Mouse (Mus musculus) MEL (cell line): ENCODE data around the gene Cyp19a1. TPM values are rescaled to one million over a fixed set of nuclear protein-coding genes. Genes with fewer than 3 reads are reported as not detected.

Experiments used
- DNase-seq: peaks from one replicate; pipeline ENCODE4 v3.0.0; 2011; ENCODE audit warnings: low read depth, low spot score
- H3K27ac ChIP-seq: 2 replicates; pipeline ENCODE4 v1.5.1; 2012; ENCODE audit warnings: low read depth, mild to moderate bottlenecking, control low read depth, low read length, moderate library complexity; ENCODE audit not compliant: control insufficient read depth
- H3K27me3 ChIP-seq, 2 experiments: fragments of 150-350 bp in 1 of 2; sonication (generic) in 1 of 2; 2 replicates each; pipeline ENCODE4 v1.6.1; 2012; ENCODE audit warnings: low read length in 2 of 2, mild to moderate bottlenecking in 2 of 2, improper control_type of control experiment in 1 of 2, moderate library complexity in 1 of 2; ENCODE audit not compliant: insufficient read depth in 2 of 2, control insufficient read depth in 1 of 2
- H3K36me3 ChIP-seq, 2 experiments: 2 replicates each; pipeline ENCODE4 v1.6.1; 2012 to 2014; ENCODE audit warnings: low read length in 2 of 2, improper control_type of control experiment in 1 of 2, inconsistent platforms in 1 of 2, mild to moderate bottlenecking in 1 of 2; ENCODE audit not compliant: insufficient read depth in 2 of 2, control insufficient read depth in 1 of 2
- H3K4me1 ChIP-seq, 2 experiments: fragments of 150-350 bp in 1 of 2; sonication (generic) in 1 of 2; 2 replicates each; pipeline ENCODE4 v1.6.1; 2012; ENCODE audit warnings: low read length in 2 of 2, improper control_type of control experiment in 1 of 2, mild to moderate bottlenecking in 1 of 2; ENCODE audit not compliant: insufficient read depth in 2 of 2, control insufficient read depth in 1 of 2
- H3K4me3 ChIP-seq, 2 experiments: fragments of 150-350 bp in 1 of 2; sonication (generic) in 1 of 2; 2 replicates each; pipeline ENCODE4 v1.5.1; 2012; ENCODE audit warnings: low read depth in 2 of 2, low read length in 2 of 2, mild to moderate bottlenecking in 2 of 2, moderate library complexity in 2 of 2, control low read depth in 1 of 2, improper control_type of control experiment in 1 of 2; ENCODE audit not compliant: control insufficient read depth in 1 of 2, insufficient read depth in 1 of 2
- H3K79me2 ChIP-seq: 2 replicates; pipeline ENCODE4 v1.6.1; 2012; ENCODE audit warnings: mild to moderate bottlenecking, low read length, moderate library complexity; ENCODE audit not compliant: control insufficient read depth, poor library complexity, insufficient read depth
- H3K9ac ChIP-seq: 2 replicates; pipeline ENCODE4 v1.6.1; 2012; ENCODE audit warnings: low read depth, mild to moderate bottlenecking, control low read depth, low read length, moderate library complexity; ENCODE audit not compliant: control insufficient read depth, poor library complexity, severe bottlenecking
- H3K9me3 ChIP-seq: fragments of 150-350 bp; sonication (generic); replicated peaks from 2 replicates; pipeline ENCODE4 v1.6.1; 2012; ENCODE audit warnings: mild to moderate bottlenecking, low read length, improper control_type of control experiment, moderate library complexity; ENCODE audit not compliant: insufficient read depth
- CHD1 ChIP-seq: IDR thresholded peaks from 2 replicates; pipeline ENCODE4 v1.6.1; 2012; ENCODE audit warnings: low read depth, mild to moderate bottlenecking, inconsistent platforms, low read length, improper control_type of control experiment
- CHD2 ChIP-seq: IDR thresholded peaks from 2 replicates; pipeline ENCODE4 v1.6.1; 2011; ENCODE audit warnings: low read length, improper control_type of control experiment
- E2F4 ChIP-seq: IDR thresholded peaks from 2 replicates; pipeline ENCODE4 v1.6.1; 2011; ENCODE audit warnings: low read depth, low read length, improper control_type of control experiment, borderline replicate concordance
- ELF1 ChIP-seq: IDR thresholded peaks from 2 replicates; pipeline ENCODE4 v1.6.1; 2014; ENCODE audit warnings: low read depth, mild to moderate bottlenecking, inconsistent platforms, low read length, improper control_type of control experiment, moderate library complexity
- EP300 ChIP-seq, 2 experiments: IDR thresholded peaks; 2 replicates each; pipeline ENCODE4 v1.6.1; 2011; ENCODE audit warnings: improper control_type of control experiment in 2 of 2, low read length in 2 of 2, low read depth in 1 of 2, mild to moderate bottlenecking in 1 of 2
- HCFC1 ChIP-seq: IDR thresholded peaks from 2 replicates; pipeline ENCODE4 v1.6.1; 2012; ENCODE audit warnings: low read depth, mild to moderate bottlenecking, inconsistent platforms, low read length, improper control_type of control experiment, moderate library complexity
- MAZ ChIP-seq: IDR thresholded peaks from 2 replicates; pipeline ENCODE4 v1.6.1; 2012; ENCODE audit warnings: low read depth, mild to moderate bottlenecking, inconsistent platforms, low read length, improper control_type of control experiment
- MYC ChIP-seq: IDR thresholded peaks from 2 replicates; pipeline ENCODE4 v1.6.1; 2011; ENCODE audit warnings: low read depth, mild to moderate bottlenecking, low read length, improper control_type of control experiment, moderate library complexity
- POLR2A ChIP-seq, 2 experiments: IDR thresholded peaks; 2 replicates each; pipeline ENCODE4 v1.6.1; 2011 to 2012; ENCODE audit warnings: low read length in 2 of 2, mild to moderate bottlenecking in 2 of 2, control low read depth in 1 of 2, improper control_type of control experiment in 1 of 2, low read depth in 1 of 2, moderate library complexity in 1 of 2; ENCODE audit not compliant: control insufficient read depth in 1 of 2, insufficient read depth in 1 of 2, poor library complexity in 1 of 2
- POLR2AphosphoS5 ChIP-seq: IDR thresholded peaks from 2 replicates; pipeline ENCODE4 v1.6.1; 2012; ENCODE audit warnings: low read depth, borderline replicate concordance, mild to moderate bottlenecking, inconsistent platforms, low read length, moderate library complexity, mixed read lengths
- RCOR1 ChIP-seq: IDR thresholded peaks from 2 replicates; pipeline ENCODE4 v1.6.1; 2012; ENCODE audit warnings: low read depth, mild to moderate bottlenecking, inconsistent platforms, low read length, improper control_type of control experiment
- SIN3A ChIP-seq: IDR thresholded peaks from 2 replicates; pipeline ENCODE4 v1.6.1; 2012; ENCODE audit warnings: low read length, improper control_type of control experiment, inconsistent platforms
- SMC3 ChIP-seq: IDR thresholded peaks from 2 replicates; pipeline ENCODE4 v1.6.1; 2011; ENCODE audit warnings: low read depth, low read length, improper control_type of control experiment
- TAL1 ChIP-seq: IDR thresholded peaks from 2 replicates; pipeline ENCODE4 v1.6.1; 2012; ENCODE audit warnings: mild to moderate bottlenecking, inconsistent platforms, low read length, moderate library complexity, mixed read lengths
- TCF12 ChIP-seq: IDR thresholded peaks from 2 replicates; pipeline ENCODE4 v1.6.1; 2014; ENCODE audit warnings: low read depth, mild to moderate bottlenecking, inconsistent platforms, low read length, improper control_type of control experiment, moderate library complexity
- UBTF ChIP-seq: IDR thresholded peaks from 2 replicates; pipeline ENCODE4 v1.6.1; 2012; ENCODE audit warnings: low read depth, mild to moderate bottlenecking, inconsistent platforms, low read length, improper control_type of control experiment, moderate library complexity, borderline replicate concordance; ENCODE audit not compliant: insufficient read depth
- USF1 ChIP-seq: IDR thresholded peaks from 2 replicates; pipeline ENCODE4 v1.6.1; 2014; ENCODE audit warnings: low read depth, mild to moderate bottlenecking, inconsistent platforms, low read length, improper control_type of control experiment, moderate library complexity
- ZC3H11A ChIP-seq: IDR thresholded peaks from 2 replicates; pipeline ENCODE4 v1.6.1; 2012; ENCODE audit warnings: low read depth, mild to moderate bottlenecking, inconsistent platforms, low read length, improper control_type of control experiment
- ZNF384 ChIP-seq: IDR thresholded peaks from 2 replicates; pipeline ENCODE4 v1.6.1; 2012; ENCODE audit warnings: low read depth, mild to moderate bottlenecking, inconsistent platforms, low read length, improper control_type of control experiment
- polyA plus RNA-seq, 2 experiments: library from polyadenylated mRNA; stranded (reverse) in 1 of 2; unstranded in 1 of 2; fragments of >175 nt in 1 of 2; fragments of >200 nt in 1 of 2; gene quantifications; 2 replicates each; pipeline versions ENCODE4 v1.2.1 to v1.2.4; 2012; ENCODE audit warnings: low replicate concordance in 2 of 2, low read depth in 1 of 2; ENCODE audit not compliant: insufficient read length in 2 of 2, insufficient read depth in 1 of 2, missing spikeins in 1 of 2
- total RNA-seq: library from RNA; depleted of rRNA; stranded (reverse); fragments of 300-350 nt; gene quantifications from 2 replicates; pipeline ENCODE4 v1.2.3, GENCODE M21; 2012

The Cyp19a1 gene
- total and polyA plus RNA-seq, 3 experiments: not detected

DNA sequence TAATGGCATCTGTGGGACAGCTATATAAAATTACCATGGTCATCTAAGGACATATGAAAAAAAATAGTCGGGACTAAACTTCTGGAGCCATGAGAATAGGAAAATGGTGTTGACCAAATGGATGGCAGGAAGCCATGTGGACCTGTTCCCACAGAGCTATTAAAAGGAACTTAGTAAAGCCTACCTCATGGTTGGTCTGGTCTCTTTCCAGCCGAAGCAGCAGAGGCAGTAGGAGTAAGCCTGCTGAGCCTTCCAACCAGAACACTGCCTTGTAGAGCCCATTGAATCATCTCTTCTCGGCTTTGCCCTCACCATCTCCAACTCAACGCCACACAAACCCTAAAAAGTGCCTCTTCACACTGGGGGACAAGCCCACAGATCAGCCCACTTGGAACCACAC is 33.3 kb upstream of the Cyp19a1 start:
- Histone ChIP-seq H3K9me3 (no peaks in the 10 kb centered on the region), H3K27ac (no peak overlapping the region), H3K9ac (no peak overlapping the region), H3K36me3 (no peaks in the 10 kb centered on the region), H3K79me2 (no peaks in the 10 kb centered on the region), H3K27me3 (peaks cover 4 to 5% of the 10 kb centered on the region in 2 experiments), H3K4me3 (no peak overlapping the region), H3K4me1 (no peaks in the 10 kb centered on the region)
- TF ChIP-seq TCF12 (no peak), POLR2AphosphoS5 (no peak), POLR2A (IDR thresholded peaks at IDR 0.05; ENCODE audit: control insufficient read depth in 1 of 2, insufficient read depth in 1 of 2, low read depth in 1 of 2, low read length in 2 of 2, poor library complexity in 1 of 2) (no peak), RCOR1 (no peak), TAL1 (no peak), HCFC1 (no peak), CHD1 (no peak), E2F4 (no peak), ZC3H11A (no peak), MAZ (no peak), CHD2 (no peak)
- no peak for DNase-seq

DNA sequence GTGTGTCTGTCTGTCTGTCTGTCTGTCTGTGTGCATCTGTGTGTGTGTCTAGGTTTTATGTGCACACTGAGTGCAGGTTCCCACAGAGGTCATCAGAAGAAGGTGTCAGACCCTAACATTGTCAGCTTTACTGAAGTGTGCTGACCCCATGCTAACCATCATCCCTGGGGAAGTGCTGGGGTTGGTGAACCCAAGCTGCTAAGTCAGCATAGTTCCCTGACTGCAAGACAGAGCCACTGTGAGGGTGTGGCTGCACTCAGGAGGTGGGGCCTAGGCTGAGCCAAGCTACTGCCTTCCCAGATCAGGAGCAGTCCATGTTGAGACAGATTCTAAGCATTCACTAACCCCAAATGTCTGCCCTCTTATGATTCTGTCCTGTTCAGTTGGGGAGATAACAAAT is 31.9 kb upstream of the Cyp19a1 start:
- Histone ChIP-seq H3K4me1 (no peaks in the 10 kb centered on the region), H3K9ac (no peak overlapping the region), H3K4me3 (no peak overlapping the region), H3K27me3 (peaks cover 4 to 5% of the 10 kb centered on the region in 2 experiments), H3K36me3 (no peaks in the 10 kb centered on the region), H3K9me3 (no peaks in the 10 kb centered on the region), H3K27ac (no peak overlapping the region), H3K79me2 (no peaks in the 10 kb centered on the region)
- no peak for DNase-seq
- no peak for TF ChIP-seq ZNF384
- no peak for TF ChIP-seq E2F4
- no peak for TF ChIP-seq POLR2AphosphoS5
- TF ChIP-seq UBTF: no peak
- no peak for TF ChIP-seq SIN3A
- no peak for TF ChIP-seq ELF1
- TF ChIP-seq MYC: no peak
- no peak for TF ChIP-seq EP300 (IDR thresholded peaks at IDR 0.05; ENCODE audit: low read depth in 1 of 2, low read length in 2 of 2)
- no peak for TF ChIP-seq USF1
- no peak for TF ChIP-seq SMC3
